Mouse (Mus musculus) lung, postnatal 0 days (tissue): Measurements from ENCODE around the gene Mast1.

Experiments
- CTCF ChIP-seq: IDR thresholded peaks from 2 replicates; pipeline ENCODE4 v1.5.1; 2016; ENCODE audit warnings: antibody characterized with exemption, mild to moderate bottlenecking
- EP300 ChIP-seq: IDR thresholded peaks from 2 replicates; pipeline ENCODE4 v1.6.1; 2016; ENCODE audit warnings: antibody characterized with exemption, mild to moderate bottlenecking, control low read depth

DNA sequence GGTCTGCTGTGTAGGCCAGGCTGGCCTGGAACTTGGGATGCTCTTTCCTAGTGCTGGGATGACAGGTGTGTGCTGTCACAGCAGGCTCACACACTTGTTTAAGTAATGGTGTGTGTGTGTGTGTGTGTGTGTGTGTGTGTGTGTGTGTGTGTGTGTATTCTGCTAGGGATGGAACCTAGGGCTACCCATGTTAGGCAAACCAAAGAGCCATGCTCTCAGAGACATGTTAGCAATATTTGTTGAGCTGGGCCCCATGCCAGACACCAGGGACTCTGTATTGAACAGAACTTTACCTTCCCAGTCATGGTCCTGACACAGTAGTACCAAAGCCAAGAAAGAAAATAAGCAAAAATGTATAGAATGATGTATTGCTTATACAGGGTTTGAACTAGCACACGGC lies 9.6 kb downstream of the Mast1 start:
- TF ChIP-seq CTCF (no peak), EP300 (no peak)
